Mouse (Mus musculus) forebrain, postnatal 0 days (tissue): ENCODE data around the gene Plk1. TPM values are rescaled to one million over a fixed set of nuclear protein-coding genes. Genes with fewer than 3 reads are reported as not detected.
A peak's percentile ranks its signal among the peaks of the same experiment; 100 is the strongest.

Source experiments
- ATAC-seq: fragments of 200-750 bp; cut with Nextera tagmentation; 2 replicates; pipeline ENCODE4 v1.8.0; 2017; ENCODE audit warnings: mild to moderate bottlenecking, moderate library complexity
- DNase-seq: peaks from one replicate; pipeline ENCODE4 v3.0.0-alpha.2; 2015
- H3K27ac ChIP-seq: fragments of 300-500 bp; sonication (generic); 2 replicates; pipeline ENCODE4 v1.5.1; 2014; ENCODE audit warnings: low read depth, mild to moderate bottlenecking, antibody characterized with exemption, low read length, moderate library complexity, mixed read lengths
- H3K27me3 ChIP-seq: fragments of 300-500 bp; sonication (generic); 2 replicates; pipeline ENCODE4 v1.6.1; 2014; ENCODE audit warnings: mild to moderate bottlenecking, low read length, mixed read lengths; ENCODE audit not compliant: insufficient read depth
- H3K36me3 ChIP-seq: fragments of 300-500 bp; sonication (generic); 2 replicates; pipeline ENCODE4 v1.6.1; 2014; ENCODE audit warnings: mild to moderate bottlenecking, moderate library complexity; ENCODE audit not compliant: insufficient read depth
- H3K4me1 ChIP-seq: fragments of 300-500 bp; sonication (generic); 2 replicates; pipeline ENCODE4 v1.6.1; 2014; ENCODE audit warnings: antibody characterized with exemption; ENCODE audit not compliant: insufficient read depth
- H3K4me2 ChIP-seq: fragments of 300-500 bp; sonication (generic); 2 replicates; pipeline ENCODE4 v1.6.1; 2014; ENCODE audit warnings: low read depth, mild to moderate bottlenecking, moderate library complexity
- H3K4me3 ChIP-seq: fragments of 300-500 bp; sonication (generic); 2 replicates; pipeline ENCODE4 v1.5.1; 2014; ENCODE audit warnings: low read depth, low read length, mixed read lengths
- H3K9ac ChIP-seq: fragments of 300-500 bp; sonication (generic); 2 replicates; pipeline ENCODE4 v1.6.1; 2014; ENCODE audit warnings: mild to moderate bottlenecking
- H3K9me3 ChIP-seq: fragments of 300-500 bp; sonication (generic); 2 replicates; pipeline ENCODE4 v1.6.1; 2016; ENCODE audit warnings: low read length
- CTCF ChIP-seq: sonication (generic); IDR thresholded peaks from 2 replicates; pipeline ENCODE4 v1.5.1; 2016; ENCODE audit warnings: antibody characterized with exemption, control low read depth, low read depth
- WGBS: fragments of 180-500 bp; shearing (Covaris S2); extraction: QIAGEN DNeasy Blood & Tissue Kit; methylation state at CpG from one replicate; pipeline ENCODE4 v1.1.7; 2014; 5-methylcytosine and 5-hydroxymethylcytosine counted together
- polyA plus RNA-seq: library from polyadenylated mRNA; unstranded; fragments of >200 nt; fragmentation: Nextera tagmentation; extraction: Ambion mirVana; gene quantifications from 2 replicates; pipeline ENCODE4 v1.2.1, GENCODE M21; 2015
- total RNA-seq: library from RNA; depleted of rRNA; stranded (reverse); fragments of >200 nt; gene quantifications from 2 replicates; pipeline ENCODE4 v1.2.3, GENCODE M21; 2014

The Plk1 gene
- total and polyA plus RNA-seq, 2 experiments from 2014 or later = 7.3 to 10.5 TPM

- no peak overlapping the region for H3K9ac ChIP-seq
- H3K4me1 ChIP-seq = no peaks in the 10 kb centered on the region
- no peaks in the 10 kb centered on the region for H3K9me3 ChIP-seq
- no peak overlapping the region for H3K4me2 ChIP-seq
- H3K4me3 ChIP-seq = no peak overlapping the region
- WGBS = 66% methylated on average over 10 of the region's 10 CpGs
- H3K27me3 ChIP-seq = no peaks in the 10 kb centered on the region
- no peaks in the 10 kb centered on the region for H3K36me3 ChIP-seq
- no peak overlapping the region for H3K27ac ChIP-seq
- TF ChIP-seq CTCF = no peak
- ATAC-seq (no peak), DNase-seq (no peak)
These were observed 31.9 kb downstream of the Plk1 start for GRCm38 (mm10) chr7:122191097-122191496.

- H3K9ac ChIP-seq = no peak overlapping the region
- ATAC-seq = no peak
These were observed 34.7 kb downstream of the Plk1 start for GRCm38 (mm10) chr7:122193919-122194318.

GRCm38 (mm10) chr7:122196771-122197170, 37.5 kb downstream of the Plk1 start:
- Histone ChIP-seq H3K4me3 (no peak overlapping the region), H3K9me3 (no peaks in the 10 kb centered on the region), H3K9ac (no peak overlapping the region), H3K4me2 (no peak overlapping the region), H3K27ac (no peak overlapping the region), H3K27me3 (no peaks in the 10 kb centered on the region), H3K4me1 (no peaks in the 10 kb centered on the region), H3K36me3 (no peaks in the 10 kb centered on the region)
- 92% methylated on average over 9 of the region's 9 CpGs for WGBS
- DNase-seq (no peak), ATAC-seq (no peak)
- TF ChIP-seq CTCF = no peak

More at GRCm38 (mm10) chr7:122193919-122194318, 34.7 kb downstream of the Plk1 start:
- DNase-seq = no peak
- Histone ChIP-seq H3K4me2 (no peak overlapping the region), H3K9me3 (no peaks in the 10 kb centered on the region), H3K27ac (no peak overlapping the region), H3K36me3 (no peaks in the 10 kb centered on the region), H3K4me1 (no peaks in the 10 kb centered on the region), H3K4me3 (no peak overlapping the region), H3K27me3 (no peaks in the 10 kb centered on the region)
- peak; percentile 18; the same call in 1 of the 2 replicates for TF ChIP-seq CTCF

- Histone ChIP-seq H3K9ac (no peak overlapping the region), H3K4me3 (no peak overlapping the region), H3K27me3 (no peaks in the 10 kb centered on the region), H3K36me3 (no peaks in the 10 kb centered on the region), H3K9me3 (no peaks in the 10 kb centered on the region), H3K27ac (no peak overlapping the region), H3K4me2 (no peak overlapping the region), H3K4me1 (no peaks in the 10 kb centered on the region)
- WGBS = 37% methylated on average over 4 of the region's 4 CpGs
- ATAC-seq = no peak
- peak; percentile 80 for TF ChIP-seq CTCF
- DNase-seq = peak; percentile 68
These were observed 38.1 kb downstream of the Plk1 start for GRCm38 (mm10) chr7:122197306-122197705.

GRCm38 (mm10) chr7:122199296-122199695, 40.1 kb downstream of the Plk1 start:
- Histone ChIP-seq H3K9ac (no peak overlapping the region), H3K27me3 (no peaks in the 10 kb centered on the region), H3K27ac (no peak overlapping the region), H3K4me3 (no peak overlapping the region), H3K4me2 (no peak overlapping the region), H3K4me1 (no peaks in the 10 kb centered on the region), H3K36me3 (no peaks in the 10 kb centered on the region), H3K9me3 (no peaks in the 10 kb centered on the region)
- 25% methylated on average over 5 of the region's 5 CpGs for WGBS
- TF ChIP-seq CTCF = peak; percentile 84
- ATAC-seq (no peak; the same call in 1 of the 2 replicates), DNase-seq (peak; percentile 72)

GRCm38 (mm10) chr7:122203936-122204335, 44.7 kb downstream of the Plk1 start:
- H3K27me3 ChIP-seq = no peaks in the 10 kb centered on the region
- no peak for TF ChIP-seq CTCF
- DNase-seq = no peak
- ATAC-seq = no peak
- H3K4me2 ChIP-seq = no peak overlapping the region
- H3K27ac ChIP-seq = no peak overlapping the region
- H3K4me3 ChIP-seq = no peak overlapping the region
- no peak overlapping the region for H3K9ac ChIP-seq
- H3K36me3 ChIP-seq = no peaks in the 10 kb centered on the region
- H3K4me1 ChIP-seq = no peaks in the 10 kb centered on the region
- WGBS = 47% methylated on average over 2 of the region's 2 CpGs
- H3K9me3 ChIP-seq = no peaks in the 10 kb centered on the region

- Histone ChIP-seq H3K9ac (no peak overlapping the region), H3K27ac (no peak overlapping the region), H3K9me3 (no peaks in the 10 kb centered on the region), H3K27me3 (no peaks in the 10 kb centered on the region), H3K36me3 (no peaks in the 10 kb centered on the region), H3K4me2 (no peak overlapping the region), H3K4me1 (no peaks in the 10 kb centered on the region), H3K4me3 (no peak overlapping the region)
- ATAC-seq (no peak), DNase-seq (no peak)
- 80% methylated on average over 2 of the region's 2 CpGs for WGBS
- TF ChIP-seq CTCF = no peak
These were observed 46.9 kb downstream of the Plk1 start for GRCm38 (mm10) chr7:122206121-122206520.
